Mouse (Mus musculus): ENCODE results near the gene Gm5741.

- TF ChIP-seq EP300 (IDR thresholded peaks at IDR 0.05; ENCODE audit: insufficient read depth, low read depth, low read length) = no peak
- no peak for TF ChIP-seq POLR2A (IDR thresholded peaks at IDR 0.05; ENCODE audit: insufficient read depth, low read length)
- no peak for TF ChIP-seq CTCF (IDR thresholded peaks at IDR 0.05; ENCODE audit: low read depth, low read length)
Measured at GRCm38 (mm10) chr8:85115501-85115900, 47.7 kb upstream of the Gm5741 start.
